Mouse (Mus musculus) MEL (cell line): Measurements from ENCODE around the gene Ppm1g.

Experiments
- BHLHE40 ChIP-seq: IDR thresholded peaks from 2 replicates; pipeline ENCODE4 v1.6.1; 2012; ENCODE audit warnings: low read depth, mild to moderate bottlenecking, inconsistent platforms, low read length, improper control_type of control experiment, borderline replicate concordance
- CHD2 ChIP-seq: IDR thresholded peaks from 2 replicates; pipeline ENCODE4 v1.6.1; 2011; ENCODE audit warnings: low read length, improper control_type of control experiment
- CTCF ChIP-seq, 3 experiments: IDR thresholded peaks in 2 of 3; conservative IDR thresholded peaks in 1 of 3; 2 replicates each; pipeline ENCODE4 v1.5.1; 2011 to 2012; ENCODE audit warnings: low read length in 3 of 3, low read depth in 2 of 3, mild to moderate bottlenecking in 2 of 3, improper control_type of control experiment in 1 of 3, inconsistent platforms in 1 of 3, mixed read lengths in 1 of 3, moderate library complexity in 1 of 3; ENCODE audit not compliant: control insufficient read depth in 1 of 3, insufficient read depth in 1 of 3, poor library complexity in 1 of 3, severe bottlenecking in 1 of 3
- EP300 ChIP-seq, 2 experiments: IDR thresholded peaks; 2 replicates each; pipeline ENCODE4 v1.6.1; 2011; ENCODE audit warnings: improper control_type of control experiment in 2 of 2, low read length in 2 of 2, low read depth in 1 of 2, mild to moderate bottlenecking in 1 of 2
- GABPA ChIP-seq: IDR thresholded peaks from 2 replicates; pipeline ENCODE4 v1.6.1; 2012; ENCODE audit warnings: low read depth, mild to moderate bottlenecking, inconsistent platforms, low read length, improper control_type of control experiment, moderate library complexity
- GATA1 ChIP-seq: IDR thresholded peaks from 2 replicates; pipeline ENCODE4 v1.6.1; 2011; ENCODE audit warnings: low read depth, low read length, improper control_type of control experiment
- HCFC1 ChIP-seq: IDR thresholded peaks from 2 replicates; pipeline ENCODE4 v1.6.1; 2012; ENCODE audit warnings: low read depth, mild to moderate bottlenecking, inconsistent platforms, low read length, improper control_type of control experiment, moderate library complexity
- MAZ ChIP-seq: IDR thresholded peaks from 2 replicates; pipeline ENCODE4 v1.6.1; 2012; ENCODE audit warnings: low read depth, mild to moderate bottlenecking, inconsistent platforms, low read length, improper control_type of control experiment
- MYC ChIP-seq: IDR thresholded peaks from 2 replicates; pipeline ENCODE4 v1.6.1; 2011; ENCODE audit warnings: low read depth, mild to moderate bottlenecking, low read length, improper control_type of control experiment, moderate library complexity
- NELFE ChIP-seq: IDR thresholded peaks from 2 replicates; pipeline ENCODE4 v1.6.1; 2011; ENCODE audit warnings: low read depth, low read length, improper control_type of control experiment
- POLR2A ChIP-seq, 2 experiments: IDR thresholded peaks; 2 replicates each; pipeline ENCODE4 v1.6.1; 2011 to 2012; ENCODE audit warnings: low read length in 2 of 2, mild to moderate bottlenecking in 2 of 2, control low read depth in 1 of 2, improper control_type of control experiment in 1 of 2, low read depth in 1 of 2, moderate library complexity in 1 of 2; ENCODE audit not compliant: control insufficient read depth in 1 of 2, insufficient read depth in 1 of 2, poor library complexity in 1 of 2
- TAL1 ChIP-seq: IDR thresholded peaks from 2 replicates; pipeline ENCODE4 v1.6.1; 2012; ENCODE audit warnings: mild to moderate bottlenecking, inconsistent platforms, low read length, moderate library complexity, mixed read lengths
- USF2 ChIP-seq, 2 experiments: IDR thresholded peaks; 2 replicates each; pipeline ENCODE4 v1.6.1; 2011 to 2012; ENCODE audit warnings: improper control_type of control experiment in 2 of 2, low read length in 2 of 2, borderline replicate concordance in 1 of 2, inconsistent platforms in 1 of 2, low read depth in 1 of 2, mild to moderate bottlenecking in 1 of 2; ENCODE audit not compliant: insufficient read depth in 1 of 2
- ZNF384 ChIP-seq: IDR thresholded peaks from 2 replicates; pipeline ENCODE4 v1.6.1; 2012; ENCODE audit warnings: low read depth, mild to moderate bottlenecking, inconsistent platforms, low read length, improper control_type of control experiment

- TF ChIP-seq POLR2A (IDR thresholded peaks at IDR 0.05; ENCODE audit: control insufficient read depth in 1 of 2, insufficient read depth in 1 of 2, low read depth in 1 of 2, low read length in 2 of 2, poor library complexity in 1 of 2) = no peak
- no peak for TF ChIP-seq EP300 (IDR thresholded peaks at IDR 0.05; ENCODE audit: low read depth in 1 of 2, low read length in 2 of 2)
- no peak for TF ChIP-seq GABPA
- no peak for TF ChIP-seq HCFC1
- no peak for TF ChIP-seq CHD2
- no peak for TF ChIP-seq NELFE
- TF ChIP-seq GATA1 = no peak
- TF ChIP-seq MYC = no peak
- no peak for TF ChIP-seq CTCF (IDR thresholded peaks at IDR 0.05 in 2 of 3, conservative IDR thresholded peaks at IDR 0.05 in 1 of 3; ENCODE audit: control insufficient read depth in 1 of 3, insufficient read depth in 1 of 3, low read depth in 2 of 3, low read length in 3 of 3, poor library complexity in 1 of 3, severe bottlenecking in 1 of 3)
- no peak for TF ChIP-seq BHLHE40
- TF ChIP-seq ZNF384 = no peak
- no peak for TF ChIP-seq TAL1
- TF ChIP-seq MAZ = no peak
- no peak for TF ChIP-seq USF2 (IDR thresholded peaks at IDR 0.05; ENCODE audit: borderline replicate concordance in 1 of 2, insufficient read depth in 1 of 2, low read depth in 1 of 2, low read length in 2 of 2)
These were observed 51.9 kb downstream of the Ppm1g start for GRCm38 (mm10) chr5:31168630-31169029.
